Comparison of ENCODE assay signal across 8 mouse cellular contexts in genomic region chr19:5806809-5807205, GRCm38 (mm10). TPM values are rescaled to one million over a fixed set of nuclear protein-coding genes. Genes with fewer than 3 reads are reported as not detected.
DNase-seq lines count a peak whose midpoint lies in the region; ATAC-seq and TF ChIP-seq lines count a peak whose summit lies in the region.

No protein-coding gene starts in this region.

- intact Hi-C loops in gastrocnemius, adult 2 months (cut with DNase I), result no loop called here

- H3K27ac ChIP-seq in gastrocnemius, adult 2 months, result peak overlapping the region; percentile 100
- H3K27ac ChIP-seq in embryonic facial prominence, embryonic 10.5 days (replicated peaks), result peak overlapping the region; percentile 88
- H3K27ac ChIP-seq in hindbrain, embryonic 13.5 days, result peak overlapping the region; percentile 83
- peak overlapping the region; percentile 86 for H3K27ac ChIP-seq in liver, embryonic 16.5 days (ENCODE audit: low read length)

- H3K9me3 ChIP-seq in embryonic facial prominence, embryonic 10.5 days, result no peaks in the 10 kb centered on the region
- H3K9me3 ChIP-seq in hindbrain, embryonic 13.5 days, result no peaks in the 10 kb centered on the region
- H3K9me3 ChIP-seq in liver, embryonic 16.5 days (replicated peaks; ENCODE audit: control insufficient read depth, low read length), result no peaks in the 10 kb centered on the region

- no peak for ATAC-seq in hindbrain, embryonic 13.5 days (ENCODE audit: low FRiP score)
- ATAC-seq in liver, embryonic 16.5 days (ENCODE audit: low read depth), result no peak
- ATAC-seq in neutrophil, adult 5-6 weeks (ENCODE audit: extremely low read depth, insufficient number of reproducible peaks, low FRiP score, poor library complexity, severe bottlenecking), result peak; percentile 13; the same call in 1 of the 2 replicates

- no peaks in the 10 kb centered on the region for H3K27me3 ChIP-seq in embryonic facial prominence, embryonic 10.5 days (replicated peaks; ENCODE audit: low read depth, poor library complexity, severe bottlenecking)
- no peaks in the 10 kb centered on the region for H3K27me3 ChIP-seq in hindbrain, embryonic 13.5 days
- H3K27me3 ChIP-seq in liver, embryonic 16.5 days (ENCODE audit: control insufficient read depth, insufficient read depth, low read depth, low read length), result no peaks in the 10 kb centered on the region

- DNase-seq in gastrocnemius, adult 2 months, result no peak
- DNase-seq in gastrocnemius, postnatal 10 days, result no peak
- DNase-seq in embryonic facial prominence, embryonic 10.5 days (ENCODE audit: low spot score), result no peak
- no peak for DNase-seq in urinary bladder, adult 2 months (ENCODE audit: low spot score)
- no peak for DNase-seq in cerebellum, postnatal 36 days

- peak overlapping the region; percentile 41 for H3K4me3 ChIP-seq in gastrocnemius, adult 2 months
- H3K4me3 ChIP-seq in embryonic facial prominence, embryonic 10.5 days, result peak overlapping the region; percentile 25; the same call in 1 of the 2 replicates
- H3K4me3 ChIP-seq in hindbrain, embryonic 13.5 days, result no peak overlapping the region
- H3K4me3 ChIP-seq in liver, embryonic 16.5 days (ENCODE audit: low read depth, low read length), result peak overlapping the region; percentile 2; the same call in 1 of the 2 replicates

- 31% methylated on average over 6 of the region's 6 CpGs for WGBS in embryonic facial prominence, embryonic 10.5 days
- whole genome bisulfite sequencing in hindbrain, embryonic 13.5 days, result 14% methylated on average over 6 of the region's 6 CpGs
- 16% methylated on average over 6 of the region's 6 CpGs for WGBS in liver, embryonic 16.5 days (ENCODE audit: insufficient replicate concordance)

- no peaks in the 10 kb centered on the region for H3K36me3 ChIP-seq in embryonic facial prominence, embryonic 10.5 days (replicated peaks)
- no peaks in the 10 kb centered on the region for H3K36me3 ChIP-seq in hindbrain, embryonic 13.5 days
- no peaks in the 10 kb centered on the region for H3K36me3 ChIP-seq in liver, embryonic 16.5 days (ENCODE audit: control insufficient read depth, insufficient read depth)

- peaks cover 88% of the 10 kb centered on the region for H3K4me1 ChIP-seq in embryonic facial prominence, embryonic 10.5 days
- peaks cover 73% of the 10 kb centered on the region for H3K4me1 ChIP-seq in hindbrain, embryonic 13.5 days (replicated peaks)
- H3K4me1 ChIP-seq in liver, embryonic 16.5 days (ENCODE audit: control insufficient read depth, low read depth, low read length), result peaks cover 46% of the 10 kb centered on the region

- no peak overlapping the region for H3K4me2 ChIP-seq in hindbrain, embryonic 13.5 days
- H3K4me2 ChIP-seq in liver, embryonic 16.5 days (ENCODE audit: low read depth, low read length), result peak overlapping the region; percentile 48

- H3K9ac ChIP-seq in hindbrain, embryonic 13.5 days, result no peak overlapping the region
- peak overlapping the region; percentile 40 for H3K9ac ChIP-seq in liver, embryonic 16.5 days (ENCODE audit: low read depth, low read length)

- no peak for TF ChIP-seq CTCF in gastrocnemius, adult 2 months (IDR thresholded peaks at IDR 0.05)

RNA-seq across cellular contexts. Expression of gene Scyl1, which starts 35.6 kb away (rescaled TPM):
- total RNA-seq in gastrocnemius, adult 2 months (2021), result 10 to 100 TPM; 71.2 to 78.6 TPM
- 10 to 100 TPM; 56.0 to 59.6 TPM for total RNA-seq in gastrocnemius, postnatal 10 days (2021)
- 72.0 and 74.9 TPM in 2 replicates for polyA plus RNA-seq in embryonic facial prominence, embryonic 10.5 days (2016; fragmentation: Nextera tagmentation; extraction: Ambion mirVana)
- polyA plus RNA-seq in hindbrain, embryonic 13.5 days (2015; fragmentation: Nextera tagmentation; extraction: Ambion mirVana), result 67.6 and 72.4 TPM in 2 replicates
- polyA plus RNA-seq in liver, embryonic 16.5 days (2015; fragmentation: Nextera tagmentation; extraction: Ambion mirVana), result 19.3 and 21.5 TPM in 2 replicates
- total RNA-seq in neutrophil, adult 5-6 weeks (2017), result 35.9 and 44.0 TPM in 2 replicates
- polyA plus RNA-seq in urinary bladder, adult 2 months (2012; rRNA removed), result 104 and 123 TPM in 2 replicates
